Mouse (Mus musculus) midbrain, embryonic 12.5 days (tissue): Measurements from ENCODE around the gene Ston1. TPM values are rescaled to one million over a fixed set of nuclear protein-coding genes. Genes with fewer than 3 reads are reported as not detected.

Experiments used
- ATAC-seq: fragments of 200-750 bp; cut with Nextera tagmentation; 2 replicates; pipeline ENCODE4 v1.8.0; 2017; ENCODE audit warnings: low read depth, moderate TSS enrichment, moderate library complexity; ENCODE audit not compliant: low FRiP score
- H3K27ac ChIP-seq: fragments of 300-500 bp; sonication (generic); replicated peaks from 2 replicates; pipeline ENCODE4 v1.5.1; 2016; ENCODE audit warnings: mild to moderate bottlenecking
- H3K27me3 ChIP-seq: fragments of 300-500 bp; sonication (generic); 2 replicates; pipeline ENCODE4 v1.6.1; 2016; ENCODE audit warnings: mild to moderate bottlenecking
- H3K36me3 ChIP-seq: fragments of 300-500 bp; sonication (generic); 2 replicates; pipeline ENCODE4 v1.6.1; 2016
- H3K4me1 ChIP-seq: fragments of 300-500 bp; sonication (generic); 2 replicates; pipeline ENCODE4 v1.6.1; 2016
- H3K4me2 ChIP-seq: fragments of 300-500 bp; sonication (generic); replicated peaks from 2 replicates; pipeline ENCODE4 v1.6.1; 2016; ENCODE audit warnings: mild to moderate bottlenecking, moderate library complexity
- H3K4me3 ChIP-seq: fragments of 300-500 bp; sonication (generic); 2 replicates; pipeline ENCODE4 v1.5.1; 2016; ENCODE audit warnings: mild to moderate bottlenecking
- H3K9ac ChIP-seq: fragments of 300-500 bp; sonication (generic); replicated peaks from 2 replicates; pipeline ENCODE4 v1.6.1; 2016; ENCODE audit warnings: mild to moderate bottlenecking, moderate library complexity
- H3K9me3 ChIP-seq: fragments of 300-500 bp; sonication (generic); 2 replicates; pipeline ENCODE4 v1.6.1; 2016; ENCODE audit warnings: mild to moderate bottlenecking
- WGBS: fragments of 180-500 bp; shearing (Covaris S2); methylation state at CpG from one replicate; pipeline ENCODE4 v1.1.7; 2016; 5-methylcytosine and 5-hydroxymethylcytosine counted together
- polyA plus RNA-seq: library from polyadenylated mRNA; unstranded; fragments of >200 nt; fragmentation: Nextera tagmentation; extraction: Ambion mirVana; gene quantifications from 2 replicates; pipeline ENCODE4 v1.2.1, GENCODE M21; 2016

Gene Ston1
- polyA plus RNA-seq, 1 experiment from 2014 or later = 1.6 TPM

DNA sequence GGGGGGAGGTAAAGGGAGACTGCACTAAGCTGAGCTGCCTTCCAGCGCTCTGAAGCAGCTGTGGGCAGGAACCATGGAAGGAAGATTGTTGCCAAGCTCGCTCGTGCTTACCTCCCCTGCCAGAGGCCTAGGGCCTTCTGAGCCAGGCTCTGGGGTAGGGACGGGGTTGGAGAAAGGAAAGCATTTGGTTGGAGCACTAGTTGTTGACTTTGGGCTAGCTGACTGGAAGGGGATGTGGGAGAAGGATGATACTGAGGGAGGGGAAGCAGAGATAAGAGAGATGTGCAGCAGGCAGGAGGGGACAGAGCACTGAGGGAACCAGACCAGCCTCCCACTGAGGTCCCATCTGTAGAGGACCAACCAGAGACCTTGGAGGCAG is 31.9 kb downstream of the Ston1 start:
- H3K9ac ChIP-seq = no peak overlapping the region
- H3K4me3 ChIP-seq = no peak overlapping the region
- H3K36me3 ChIP-seq = no peaks in the 10 kb centered on the region
- no peak overlapping the region; the same call in 1 of the 2 replicates for H3K27ac ChIP-seq
- peak; percentile 32; the same call in 1 of the 2 replicates for ATAC-seq
- 27% methylated on average over 4 of the region's 4 CpGs for WGBS
- no peaks in the 10 kb centered on the region for H3K27me3 ChIP-seq
- H3K4me2 ChIP-seq = no peak overlapping the region
- H3K9me3 ChIP-seq = no peaks in the 10 kb centered on the region
- H3K4me1 ChIP-seq = peaks cover 29% of the 10 kb centered on the region

- Histone ChIP-seq H3K27me3 (no peaks in the 10 kb centered on the region), H3K4me2 (no peak overlapping the region), H3K36me3 (no peaks in the 10 kb centered on the region), H3K9ac (no peak overlapping the region; the same call in 1 of the 2 replicates), H3K27ac (peak overlapping the region; percentile 15), H3K4me1 (peaks cover 29% of the 10 kb centered on the region), H3K4me3 (no peak overlapping the region), H3K9me3 (no peaks in the 10 kb centered on the region)
- peak; percentile 72 for ATAC-seq
- WGBS = 7% methylated on average over 11 of the region's 11 CpGs
Observed at GRCm38 (mm10) chr17:88629931-88630553, 32.6 kb downstream of the Ston1 start.

DNA sequence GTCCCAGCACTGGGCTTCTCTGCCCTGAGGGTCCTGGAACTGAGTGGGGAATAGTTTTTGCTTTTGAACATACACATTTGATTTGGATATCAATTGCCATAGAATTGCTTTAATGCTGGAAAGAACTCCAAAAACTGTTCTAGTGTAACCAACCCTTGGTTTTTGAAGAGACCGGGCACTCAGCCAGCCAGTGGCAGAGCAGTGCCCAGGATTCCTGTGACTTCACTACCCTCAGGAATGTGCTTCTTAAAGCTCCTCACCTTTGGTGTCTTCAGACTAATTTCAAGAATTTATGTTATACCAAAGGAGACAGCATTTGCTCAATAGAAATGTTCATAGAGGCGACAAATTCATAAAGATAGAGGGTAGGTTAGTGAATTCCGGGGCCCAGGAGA is 33.1 kb downstream of the Ston1 start:
- peaks cover 29% of the 10 kb centered on the region for H3K4me1 ChIP-seq
- no peak overlapping the region for H3K4me2 ChIP-seq
- H3K9me3 ChIP-seq = no peaks in the 10 kb centered on the region
- no peaks in the 10 kb centered on the region for H3K27me3 ChIP-seq
- 65% methylated on average over 3 of the region's 3 CpGs for WGBS
- H3K27ac ChIP-seq = 0 out of 2 replicates have a peak overlapping the region, but pooled peaks have one; percentile 15
- ATAC-seq = no peak
- H3K9ac ChIP-seq = no peak overlapping the region
- 0 out of 2 replicates have a peak, but pooled peaks cover 4% of the 10 kb centered on the region for H3K36me3 ChIP-seq
- H3K4me3 ChIP-seq = no peak overlapping the region

DNA sequence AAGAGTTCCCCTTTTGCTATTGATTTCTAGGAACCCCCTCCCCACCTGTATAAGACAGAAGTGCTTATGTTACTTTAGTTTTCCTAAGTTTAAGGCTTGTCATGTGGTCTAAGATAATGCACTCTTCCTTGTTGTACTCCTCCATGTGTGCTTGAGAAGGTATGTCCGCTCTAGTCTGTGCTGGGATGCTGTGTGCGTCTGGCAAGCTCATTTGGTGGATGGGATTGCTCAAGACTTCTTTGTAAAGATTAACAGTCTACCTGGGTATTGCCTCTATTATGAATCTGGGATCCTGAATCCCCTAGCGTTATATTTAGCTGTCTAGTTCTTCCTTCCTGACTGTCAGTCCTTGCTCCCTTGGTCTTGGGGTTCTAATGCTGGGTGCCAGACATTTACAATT is 35.1 kb downstream of the Ston1 start:
- H3K4me1 ChIP-seq = peaks cover 24% of the 10 kb centered on the region

DNA sequence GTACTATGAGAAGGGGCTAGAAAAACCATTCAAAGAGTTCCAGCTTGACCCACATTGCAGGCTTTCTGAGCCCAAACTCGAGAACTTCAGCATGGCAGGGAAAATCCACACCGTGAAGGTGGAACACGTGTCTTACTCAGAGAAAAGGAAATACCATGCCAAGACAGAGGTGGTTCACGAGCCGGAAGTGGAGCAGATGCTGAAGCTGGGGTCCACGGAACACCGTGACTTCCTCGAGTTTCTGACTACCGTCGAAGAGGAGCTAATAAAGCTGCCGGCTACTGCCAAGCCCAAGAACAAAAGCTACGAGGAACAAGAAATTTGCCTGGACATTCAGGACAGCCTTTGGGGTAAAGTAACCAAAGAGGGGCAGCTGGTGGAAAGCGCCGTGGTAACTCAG is 38.6 kb downstream of the Ston1 start:
- Histone ChIP-seq H3K9me3 (no peaks in the 10 kb centered on the region), H3K9ac (no peak overlapping the region), H3K4me3 (no peak overlapping the region), H3K4me2 (no peak overlapping the region), H3K27ac (no peak overlapping the region), H3K36me3 (peaks cover 4% of the 10 kb centered on the region; the same call in 1 of the 2 replicates), H3K4me1 (peaks cover 4% of the 10 kb centered on the region; the same call in 1 of the 2 replicates), H3K27me3 (no peaks in the 10 kb centered on the region)
- WGBS = 85% methylated on average over 14 of the region's 14 CpGs
- ATAC-seq = no peak

More for the DNA sequence above, 35.1 kb downstream of the Ston1 start:
- ATAC-seq = no peak
- H3K27ac ChIP-seq = no peak overlapping the region
- H3K27me3 ChIP-seq = no peaks in the 10 kb centered on the region
- H3K9me3 ChIP-seq = no peaks in the 10 kb centered on the region
- no peak overlapping the region for H3K4me2 ChIP-seq
- no peak overlapping the region for H3K9ac ChIP-seq
- 89% methylated on average over 3 of the region's 3 CpGs for WGBS
- no peak overlapping the region for H3K4me3 ChIP-seq
- H3K36me3 ChIP-seq = peaks cover 4% of the 10 kb centered on the region; the same call in 1 of the 2 replicates

- no peak for ATAC-seq
- Histone ChIP-seq H3K4me1 (0 out of 2 replicates have a peak, but pooled peaks cover under 1% of the 10 kb centered on the region), H3K4me3 (no peak overlapping the region), H3K36me3 (peaks cover 4% of the 10 kb centered on the region; the same call in 1 of the 2 replicates), H3K27ac (no peak overlapping the region), H3K4me2 (no peak overlapping the region), H3K9me3 (no peaks in the 10 kb centered on the region), H3K27me3 (no peaks in the 10 kb centered on the region), H3K9ac (no peak overlapping the region)
- WGBS = 44% methylated on average over 12 of the region's 12 CpGs
Observed at GRCm38 (mm10) chr17:88636587-88636986, 39.1 kb downstream of the Ston1 start.

DNA sequence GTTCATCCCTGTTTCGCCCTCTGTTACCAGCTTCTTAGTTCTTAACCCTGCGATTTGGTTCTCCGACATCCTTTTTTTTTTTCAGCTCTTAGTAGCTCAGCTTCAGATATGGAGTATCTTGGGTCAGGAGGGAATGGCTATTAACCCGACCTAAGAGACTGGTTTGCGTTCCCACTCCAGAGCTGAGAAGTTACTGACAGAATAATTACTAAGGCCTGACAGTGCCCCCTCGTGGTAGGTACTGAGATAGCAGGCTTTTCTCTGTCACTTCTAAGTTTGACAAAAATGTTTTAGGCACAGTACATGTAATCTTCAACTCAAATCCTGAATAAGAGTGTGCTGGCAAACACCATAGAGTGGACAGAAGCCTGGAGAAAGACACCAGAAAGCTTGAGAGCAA is 43.5 kb downstream of the Ston1 start:
- Histone ChIP-seq H3K9me3 (no peaks in the 10 kb centered on the region), H3K4me3 (no peak overlapping the region), H3K36me3 (no peaks in the 10 kb centered on the region; the same call in 1 of the 2 replicates), H3K4me1 (no peaks in the 10 kb centered on the region), H3K9ac (no peak overlapping the region), H3K4me2 (no peak overlapping the region), H3K27ac (no peak overlapping the region), H3K27me3 (no peaks in the 10 kb centered on the region)
- 25% methylated on average over 6 of the region's 6 CpGs for WGBS
- ATAC-seq = no peak

- Histone ChIP-seq H3K27ac (no peak overlapping the region), H3K4me2 (no peak overlapping the region), H3K36me3 (no peaks in the 10 kb centered on the region), H3K27me3 (no peaks in the 10 kb centered on the region), H3K9me3 (no peaks in the 10 kb centered on the region), H3K9ac (no peak overlapping the region), H3K4me3 (no peak overlapping the region), H3K4me1 (no peaks in the 10 kb centered on the region)
- WGBS = 86% methylated on average over 8 of the region's 8 CpGs
- ATAC-seq = no peak
Observed at GRCm38 (mm10) chr17:88641836-88642235, 44.4 kb downstream of the Ston1 start.

DNA sequence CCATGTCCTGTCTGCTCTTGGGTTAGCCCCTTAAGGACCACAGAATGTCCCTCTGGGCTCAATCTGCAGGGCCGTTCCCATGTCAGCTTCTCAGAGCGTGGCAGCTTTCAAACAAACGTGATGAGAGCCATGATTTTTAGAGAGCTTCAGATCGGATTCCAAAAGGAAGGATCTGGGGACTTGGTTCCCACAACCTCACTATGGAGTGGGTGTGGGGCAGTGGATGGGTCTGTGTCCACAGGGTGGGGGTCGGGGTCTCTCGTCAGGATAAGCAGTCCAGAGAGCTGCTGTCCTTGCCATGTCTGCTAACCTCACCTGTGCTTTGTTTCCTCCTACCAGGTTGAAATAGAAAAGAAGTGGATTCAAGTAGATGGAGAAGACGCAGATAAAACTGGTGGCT is 47.4 kb downstream of the Ston1 start:
- H3K4me3 ChIP-seq = no peak overlapping the region
- no peaks in the 10 kb centered on the region for H3K9me3 ChIP-seq
- ATAC-seq = no peak
- no peak overlapping the region for H3K4me2 ChIP-seq
- WGBS = 88% methylated on average over 7 of the region's 7 CpGs
- H3K36me3 ChIP-seq = no peaks in the 10 kb centered on the region
- H3K27me3 ChIP-seq = no peaks in the 10 kb centered on the region
- H3K9ac ChIP-seq = no peak overlapping the region
- no peak overlapping the region for H3K27ac ChIP-seq
- H3K4me1 ChIP-seq = no peaks in the 10 kb centered on the region

DNA sequence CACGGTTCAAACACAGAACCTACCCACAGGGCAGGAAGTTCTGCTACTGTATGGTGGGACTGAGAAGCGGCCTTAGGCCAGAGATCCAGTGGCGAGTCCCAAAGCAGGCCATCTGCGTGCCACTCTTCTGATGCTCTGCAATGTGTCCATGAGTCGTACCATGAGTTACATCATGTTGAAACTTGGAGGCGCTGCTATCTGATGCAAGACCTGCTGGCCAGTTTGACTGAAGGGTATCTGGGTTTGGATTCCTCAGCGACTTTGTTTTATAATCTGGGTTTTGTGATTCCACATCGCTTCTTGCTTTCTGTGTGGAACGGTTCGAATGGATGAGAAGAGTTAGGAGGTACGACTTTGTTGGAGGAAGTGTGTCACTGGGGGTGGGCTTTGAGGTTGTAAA is 47.8 kb downstream of the Ston1 start:
- H3K4me2 ChIP-seq = no peak overlapping the region
- H3K4me3 ChIP-seq = no peak overlapping the region
- no peaks in the 10 kb centered on the region for H3K36me3 ChIP-seq
- ATAC-seq = no peak
- no peaks in the 10 kb centered on the region for H3K27me3 ChIP-seq
- H3K4me1 ChIP-seq = no peaks in the 10 kb centered on the region
- 92% methylated on average over 11 of the region's 11 CpGs for WGBS
- no peak overlapping the region for H3K9ac ChIP-seq
- no peak overlapping the region for H3K27ac ChIP-seq
- H3K9me3 ChIP-seq = no peaks in the 10 kb centered on the region

DNA sequence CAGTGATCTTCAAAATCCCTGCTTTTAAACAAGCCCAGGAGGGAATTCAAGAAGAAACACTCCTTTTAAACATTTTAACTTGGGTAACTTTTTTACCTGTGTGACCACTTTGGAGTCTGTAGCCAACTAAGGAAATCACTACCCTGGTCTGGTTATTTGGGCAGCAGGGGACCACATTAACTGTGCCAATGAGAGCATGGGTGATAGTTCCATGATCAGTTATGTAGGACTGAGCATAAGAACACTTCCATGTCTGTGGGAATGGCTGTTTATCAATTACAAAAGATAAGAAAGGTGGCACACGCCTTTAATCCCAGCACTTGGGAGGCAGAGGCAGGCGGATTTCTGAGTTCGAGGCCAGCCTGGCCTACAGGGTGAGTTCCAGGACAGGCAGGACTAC is 49.7 kb downstream of the Ston1 start:
- Histone ChIP-seq H3K4me1 (no peaks in the 10 kb centered on the region), H3K4me3 (no peak overlapping the region), H3K9ac (no peak overlapping the region), H3K9me3 (no peaks in the 10 kb centered on the region), H3K27ac (no peak overlapping the region), H3K4me2 (no peak overlapping the region), H3K36me3 (no peaks in the 10 kb centered on the region), H3K27me3 (no peaks in the 10 kb centered on the region)
- WGBS = 96% methylated on average over 3 of the region's 3 CpGs
- no peak for ATAC-seq

- no peak for ATAC-seq
- Histone ChIP-seq H3K4me2 (no peak overlapping the region), H3K4me3 (no peak overlapping the region), H3K9ac (no peak overlapping the region), H3K27me3 (no peaks in the 10 kb centered on the region), H3K9me3 (no peaks in the 10 kb centered on the region), H3K4me1 (0 out of 2 replicates have a peak, but pooled peaks cover 2% of the 10 kb centered on the region), H3K27ac (no peak overlapping the region), H3K36me3 (no peaks in the 10 kb centered on the region)
- WGBS = 4% methylated on average over 9 of the region's 9 CpGs
Observed at GRCm38 (mm10) chr17:88652010-88652409, 54.5 kb downstream of the Ston1 start.
